Mouse (Mus musculus) gastrocnemius, adult 8-10 months (tissue): ENCODE results near the gene Sass6. TPM values are rescaled to one million over a fixed set of nuclear protein-coding genes. Genes with fewer than 3 reads are reported as not detected.
A peak's percentile ranks its signal among the peaks of the same experiment; 100 is the strongest.
"Not testable (repeated sequence)": the region's sequence is repeated elsewhere in the genome, so short reads cannot be mapped to it uniquely, and the experiment has no call there.

ENCODE experiments used
- DNase-seq, 2 experiments: peaks; one replicate each; pipeline ENCODE4 v3.0.0; 2022; ENCODE audit warnings: low spot score in 2 of 2
- total RNA-seq, 4 experiments: library from RNA; stranded (reverse); gene quantifications; 2 replicates each; pipeline ENCODE4 v1.2.4; 2022

Gene Sass6
- total RNA-seq, result 1 to 10 TPM; 1.4 to 2.9 (median 2.0) TPM

DNA sequence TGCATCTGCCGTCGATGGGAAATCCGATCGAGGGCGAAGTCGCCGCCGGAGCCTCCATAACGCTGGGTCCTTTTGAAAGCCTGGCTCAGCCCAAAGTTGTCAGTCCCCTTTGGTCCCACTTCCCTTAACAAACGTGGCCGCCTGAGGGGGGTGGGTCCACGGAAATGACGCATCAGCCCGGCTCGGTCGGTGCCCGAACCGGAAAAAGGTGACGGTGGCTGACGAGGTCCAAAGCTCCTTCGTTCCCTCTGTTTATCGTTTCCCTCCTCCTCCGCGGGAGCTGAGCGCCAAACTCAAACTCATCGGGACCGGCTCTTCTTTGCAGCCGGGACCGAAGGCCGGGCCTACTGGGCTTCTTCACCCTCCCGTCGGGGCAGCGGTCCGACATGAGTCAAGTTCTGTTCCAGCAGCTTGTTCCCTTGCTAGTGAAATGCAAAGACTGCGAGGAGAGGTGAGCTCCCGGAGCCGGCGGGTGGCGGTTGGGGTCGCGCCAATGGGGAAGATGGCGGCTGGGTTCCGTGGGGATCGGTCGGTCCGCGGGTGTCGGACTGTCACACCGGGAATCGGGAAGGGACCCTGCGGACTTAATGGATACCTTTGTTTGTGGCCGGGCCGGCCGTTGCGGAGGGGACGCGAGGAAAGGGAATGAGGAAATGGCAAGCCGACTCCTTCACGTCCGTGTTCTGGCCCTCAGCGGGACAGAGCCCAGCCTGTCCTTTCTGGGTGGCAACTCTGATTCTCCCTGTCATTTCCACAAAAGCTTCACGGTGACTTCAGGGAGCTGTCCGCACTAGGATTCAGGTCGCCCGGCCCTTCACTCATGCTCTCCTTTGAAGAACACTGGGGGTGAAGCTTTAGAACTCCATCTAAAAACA lies at the start of gene Sass6:
Sass6 (plus strand) TSS at position 255 of the 875 bp plus-strand sequence.
- peak; percentile 94 for DNase-seq

DNA sequence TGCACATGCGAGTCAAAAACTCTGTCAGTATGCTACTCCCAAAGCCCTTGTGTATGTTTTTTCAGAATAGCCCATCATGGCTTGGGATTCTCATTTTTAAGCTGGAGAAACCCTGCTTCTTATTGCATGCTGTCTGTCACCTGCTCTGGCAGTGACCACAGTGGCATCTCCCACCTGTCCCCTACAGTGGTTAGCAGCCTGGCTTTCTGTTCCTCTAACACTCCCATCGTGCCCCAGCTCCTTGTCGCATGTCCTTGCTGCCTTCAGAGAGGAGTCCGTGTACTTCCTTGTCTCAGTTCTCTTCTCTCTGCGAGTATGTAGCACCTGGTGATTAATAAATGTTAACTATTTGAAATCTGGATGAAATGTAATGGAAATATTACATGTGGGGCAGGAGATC lies 47.4 kb upstream of the Sass6 start:
- no peak for DNase-seq

DNA sequence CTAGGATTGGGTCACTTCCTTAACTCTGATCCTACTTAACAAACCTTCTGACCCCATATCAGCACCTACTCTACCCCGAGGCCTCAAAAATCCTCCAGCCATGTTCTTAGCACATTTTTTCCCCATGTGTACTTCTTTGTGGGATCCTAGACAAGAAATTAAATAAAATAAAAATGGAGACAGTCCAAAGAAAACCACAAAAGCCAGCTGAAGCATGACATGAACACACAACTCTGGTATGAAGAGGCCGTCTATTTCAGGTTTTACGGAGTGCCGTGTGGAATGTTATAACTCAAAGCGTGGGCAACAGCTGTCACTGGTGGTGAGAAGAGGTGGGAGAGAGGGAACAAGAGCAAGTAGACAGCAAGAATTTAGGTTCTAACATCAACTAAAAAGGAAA lies 43.4 kb upstream of the Sass6 start:
- DNase-seq, result no peak

- DNase-seq, result not testable (repeated sequence)
Measured at GRCm38 (mm10) chr3:116561315-116561714, 33.5 kb upstream of the Sass6 start.

GRCm38 (mm10) chr3:116562408-116563094 lies 32.2 kb upstream of the Sass6 start, which contains the start of gene Lrrc39:
TSS of gene Lrrc39 (plus strand) at chr3:116562973.
- DNase-seq, result peak in 1 of 2 experiments; percentile 5

DNA sequence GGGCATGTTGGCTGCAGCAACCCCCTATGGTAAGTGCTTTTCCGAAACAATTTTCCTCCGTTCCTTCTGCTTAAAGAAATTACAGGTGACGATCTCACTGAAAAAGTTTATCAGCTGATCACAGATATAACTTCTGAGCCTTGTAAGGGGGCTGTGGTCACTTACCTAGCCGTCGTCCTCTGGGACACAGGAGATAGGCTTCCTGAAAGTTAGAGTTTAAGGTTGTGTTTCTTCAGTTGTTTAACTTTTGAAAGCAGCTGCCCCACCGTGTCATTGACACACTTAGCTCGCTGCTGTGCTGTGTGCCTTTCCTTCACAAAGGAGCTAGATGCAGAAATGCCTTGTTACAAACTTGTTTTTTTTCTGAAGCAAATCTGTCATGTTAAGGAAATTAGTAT lies 31.7 kb upstream of the Sass6 start:
- no peak for DNase-seq

DNA sequence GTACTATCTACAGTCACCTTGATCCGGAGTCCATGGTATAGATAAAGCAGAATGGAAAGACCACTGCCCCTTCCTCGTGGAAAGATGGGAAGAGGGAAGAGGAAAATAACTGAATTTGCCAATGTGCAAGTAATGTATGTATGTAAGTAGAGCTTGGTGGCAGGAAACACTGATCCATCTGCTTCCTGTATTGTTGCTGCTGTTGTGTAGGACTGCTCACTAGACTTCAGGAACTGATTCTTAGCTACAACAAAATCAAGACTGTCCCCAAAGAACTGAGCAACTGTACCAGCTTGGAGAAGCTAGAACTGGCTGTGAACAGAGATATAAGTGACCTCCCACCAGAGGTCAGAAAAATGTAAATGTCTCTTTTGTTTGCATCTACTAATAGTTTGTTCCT lies 24.2 kb upstream of the Sass6 start:
- no peak for DNase-seq

GRCm38 (mm10) chr3:116577286-116577685 lies 17.5 kb upstream of the Sass6 start:
- no peak for DNase-seq

GRCm38 (mm10) chr3:116582201-116582600 lies 12.6 kb upstream of the Sass6 start:
- DNase-seq, result no peak

GRCm38 (mm10) chr3:116594076-116594727 lies 580 bp upstream of the Sass6 start:
- DNase-seq, result peak in 1 of 2 experiments; percentile 2

GRCm38 (mm10) chr3:116595603-116595991 lies 815 bp downstream of the Sass6 start:
- DNase-seq, result no peak

GRCm38 (mm10) chr3:116599705-116600104 lies 4.9 kb downstream of the Sass6 start:
- no peak for DNase-seq

DNA sequence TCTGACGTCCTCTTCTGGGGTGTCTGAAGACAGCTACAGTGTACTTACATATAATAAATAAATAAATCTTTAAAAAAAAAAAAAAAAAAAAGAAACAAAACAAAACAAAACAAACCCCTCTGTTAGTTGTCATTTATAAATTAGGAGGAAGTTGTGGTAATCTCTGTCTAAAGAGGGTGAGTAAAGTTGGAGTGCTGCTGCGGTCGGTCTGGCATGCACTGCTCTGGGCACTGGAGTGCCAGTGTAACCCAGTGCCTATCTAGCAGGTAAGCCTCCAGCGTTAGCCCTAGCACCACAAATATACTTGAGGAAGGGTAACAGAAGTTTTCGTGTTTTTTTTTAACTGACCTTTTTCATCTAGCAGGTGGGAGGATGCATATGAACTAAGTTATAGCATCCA lies 6.2 kb downstream of the Sass6 start:
- no peak for DNase-seq

GRCm38 (mm10) chr3:116601781-116602180 lies 7.0 kb downstream of the Sass6 start:
- no peak for DNase-seq

- DNase-seq, result no peak
Measured at GRCm38 (mm10) chr3:116604570-116604969, 9.8 kb downstream of the Sass6 start.

DNA sequence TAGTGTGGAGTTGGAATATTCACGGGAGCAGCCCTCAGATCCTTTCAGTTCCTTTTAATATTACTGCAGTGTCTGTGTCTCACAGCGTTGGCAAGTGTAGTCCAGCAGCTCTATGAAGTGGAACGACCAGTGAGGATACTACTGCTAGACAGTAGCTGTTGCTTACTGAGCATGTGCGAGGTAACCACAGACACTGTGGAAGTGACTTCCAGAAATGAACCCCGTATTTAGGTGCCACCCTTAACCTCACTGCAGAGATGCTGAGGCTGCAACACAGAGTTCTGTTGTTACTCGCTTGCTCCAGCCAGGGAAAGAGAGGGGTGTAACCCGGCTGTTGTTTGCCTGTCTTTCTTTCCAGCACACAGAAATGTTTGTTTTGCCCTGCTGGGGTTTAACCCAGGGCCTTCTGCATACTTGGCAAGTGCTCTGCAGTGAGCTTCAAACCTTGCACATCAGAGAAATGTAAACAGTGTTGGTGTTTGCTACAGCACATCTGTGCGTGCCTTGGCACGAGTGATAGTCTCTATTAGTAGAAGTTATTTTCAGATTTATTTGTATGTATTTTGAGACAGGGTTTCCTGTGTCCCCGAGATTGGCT lies 19.6 kb downstream of the Sass6 start, which contains the start of gene Trmt13:
Trmt13 (minus strand) TSS at position 293 of the 598 bp plus-strand sequence.
- no peak for DNase-seq

DNA sequence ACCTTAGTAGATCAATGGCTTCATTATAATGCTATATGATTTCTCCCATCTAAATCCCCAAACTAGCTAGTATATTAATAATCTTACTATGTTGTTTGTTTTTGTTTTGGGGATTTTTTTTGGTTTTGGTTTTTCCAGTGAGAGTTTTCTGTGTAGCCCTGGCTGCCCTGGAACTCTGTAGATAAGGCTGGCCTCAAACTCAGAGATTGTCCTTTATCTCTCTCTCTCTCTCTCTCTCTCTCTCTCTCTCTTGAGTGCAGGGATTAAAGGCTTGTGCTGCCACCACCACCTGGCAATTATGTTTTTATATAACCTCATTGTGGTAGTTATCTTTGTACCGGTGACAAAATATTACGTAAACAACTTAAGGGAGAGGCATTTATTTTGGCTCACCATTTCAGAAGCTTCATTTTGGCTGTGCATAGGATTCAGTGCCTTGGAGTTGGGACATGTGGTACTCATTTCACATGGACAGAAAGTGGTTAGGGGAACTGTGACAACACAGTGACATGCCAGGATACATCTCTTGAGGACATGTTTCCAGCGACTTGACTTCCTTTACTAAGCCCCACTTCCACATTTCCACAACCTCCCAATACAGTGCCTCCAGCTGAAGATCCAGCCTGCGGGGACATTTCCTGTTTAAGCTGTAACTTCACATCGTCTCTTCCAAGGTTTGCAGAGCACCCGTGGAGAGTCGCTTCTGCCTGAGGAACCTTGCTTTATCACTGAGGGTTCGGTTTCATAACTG lies 20.7 kb downstream of the Sass6 start:
- DNase-seq, result no peak

- no peak for DNase-seq
Measured at GRCm38 (mm10) chr3:116618855-116619254, 24.1 kb downstream of the Sass6 start.

GRCm38 (mm10) chr3:116620636-116621370 lies 26.0 kb downstream of the Sass6 start:
- DNase-seq, result no peak

DNA sequence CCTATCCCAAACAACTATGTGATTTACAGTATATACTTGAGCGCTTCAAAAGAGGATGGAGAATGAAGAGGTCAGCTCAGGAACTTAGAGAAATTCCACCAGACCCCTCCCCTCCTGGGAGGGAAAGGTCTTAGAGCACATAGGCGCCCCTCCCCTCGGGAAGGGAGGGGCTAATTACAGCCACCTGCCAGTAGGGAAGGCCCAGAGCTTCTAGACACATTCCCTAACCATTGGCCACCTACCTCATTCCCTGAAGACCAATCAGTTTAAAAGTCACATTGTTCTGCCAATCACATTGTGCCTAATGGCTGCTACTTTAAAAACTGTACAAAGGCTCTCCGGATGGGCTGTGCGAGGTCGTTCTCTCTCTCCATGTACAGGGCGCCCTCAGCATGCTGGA lies 27.9 kb downstream of the Sass6 start:
- DNase-seq, result no peak
